Mouse (Mus musculus) embryo, embryonic 9.5 days (tissue): ENCODE data around the gene Rasal2.
"Not testable (repeated sequence)": the region's sequence is repeated elsewhere in the genome, so short reads cannot be mapped to it uniquely, and the experiment has no call there.

Source experiments
- DNase-seq: peaks from one replicate; pipeline ENCODE4 v3.0.0-alpha.2; 2017; ENCODE audit errors: extremely low spot score

The Rasal2 gene

DNA sequence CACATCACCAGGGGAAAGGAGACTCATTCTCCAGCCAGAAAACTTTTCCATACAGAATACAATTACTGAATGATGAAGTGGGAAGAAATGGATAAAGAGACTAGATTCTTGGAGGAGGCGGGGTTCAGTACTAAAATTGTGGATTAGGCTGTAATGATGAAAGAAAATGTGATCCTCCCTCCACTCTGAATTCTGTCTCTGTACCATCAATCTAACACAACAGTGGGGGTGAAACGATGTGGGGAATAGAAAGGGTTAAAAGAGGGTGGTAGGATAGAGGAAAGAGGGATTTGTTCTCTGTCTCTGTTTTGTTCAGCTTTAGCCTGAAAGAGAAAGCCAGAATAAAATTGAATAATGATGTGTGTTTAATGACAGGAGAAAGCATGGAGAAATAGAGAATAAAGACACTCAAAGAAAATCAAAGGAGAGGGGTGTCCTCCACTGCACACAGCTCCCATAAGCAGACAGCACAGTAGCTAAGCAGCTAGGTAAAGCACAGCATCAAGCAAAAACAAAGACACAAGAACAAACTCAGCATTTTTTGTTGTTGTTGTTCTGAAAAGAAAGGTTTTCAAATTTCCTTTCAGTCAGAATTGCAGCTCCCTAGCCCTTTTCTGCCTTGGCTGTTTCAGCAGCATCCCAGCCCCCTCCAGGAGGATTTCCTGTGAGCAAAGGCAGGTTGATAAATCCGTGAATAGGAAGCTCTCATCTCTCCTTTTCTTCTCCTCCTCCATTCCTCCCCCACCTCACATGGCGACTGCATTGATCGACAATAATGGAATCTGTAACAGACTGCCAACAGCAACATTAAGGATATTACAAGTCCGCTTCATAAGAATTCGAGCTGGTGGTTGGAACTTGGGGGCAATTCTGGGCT lies 168.6 kb downstream of the Rasal2 start:
- no peak for DNase-seq

DNA sequence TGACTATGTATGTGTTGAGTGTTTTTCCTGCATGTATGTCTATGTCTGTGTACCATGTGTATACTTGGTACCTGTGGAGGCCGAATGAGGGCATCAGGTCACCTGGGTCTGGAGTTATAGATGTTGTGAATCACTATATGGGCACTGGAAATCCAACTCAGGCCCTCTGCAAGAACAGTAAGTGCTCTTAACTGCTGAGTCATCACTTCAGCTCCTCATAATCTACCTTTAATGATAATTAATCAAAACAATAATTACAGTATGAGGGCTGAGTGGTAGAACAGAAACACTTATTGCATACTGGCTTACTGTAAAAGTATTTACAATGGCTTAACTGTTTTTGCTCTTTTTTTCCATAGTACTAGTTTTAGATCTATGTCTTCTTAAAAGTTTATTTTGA lies 172.7 kb downstream of the Rasal2 start:
- no peak for DNase-seq

DNA sequence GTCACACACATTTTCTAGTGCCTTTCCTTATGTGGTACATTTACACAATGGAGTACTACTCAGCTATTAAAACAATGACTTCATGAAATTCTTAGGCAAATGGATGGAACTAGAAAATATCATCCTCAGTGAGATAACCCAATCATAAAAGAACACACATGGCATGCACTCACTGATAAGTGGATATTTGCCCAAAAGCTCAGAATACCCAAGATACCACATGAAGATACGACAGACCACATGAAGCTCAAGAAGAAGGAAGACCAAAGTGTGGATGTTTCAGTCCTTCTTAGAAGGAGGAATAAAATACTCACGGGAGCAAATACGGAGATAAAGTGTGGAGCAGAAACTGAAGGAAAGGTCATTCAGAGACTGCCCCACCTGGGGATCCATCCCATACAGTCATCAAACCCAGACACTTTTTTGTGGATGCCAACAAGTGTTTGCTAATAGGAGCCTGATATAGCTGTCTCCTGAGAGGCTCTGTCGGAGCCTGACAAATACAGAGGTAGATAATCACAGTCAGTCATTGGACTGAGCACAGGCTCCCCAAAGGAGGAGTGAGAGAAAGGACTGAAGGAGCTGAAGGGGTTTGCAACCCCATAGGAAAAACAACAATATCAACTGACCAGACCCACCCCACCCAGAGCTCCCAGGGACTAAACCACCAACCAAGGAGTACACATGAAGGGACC lies 175.6 kb downstream of the Rasal2 start:
- not testable (repeated sequence) for DNase-seq

DNA sequence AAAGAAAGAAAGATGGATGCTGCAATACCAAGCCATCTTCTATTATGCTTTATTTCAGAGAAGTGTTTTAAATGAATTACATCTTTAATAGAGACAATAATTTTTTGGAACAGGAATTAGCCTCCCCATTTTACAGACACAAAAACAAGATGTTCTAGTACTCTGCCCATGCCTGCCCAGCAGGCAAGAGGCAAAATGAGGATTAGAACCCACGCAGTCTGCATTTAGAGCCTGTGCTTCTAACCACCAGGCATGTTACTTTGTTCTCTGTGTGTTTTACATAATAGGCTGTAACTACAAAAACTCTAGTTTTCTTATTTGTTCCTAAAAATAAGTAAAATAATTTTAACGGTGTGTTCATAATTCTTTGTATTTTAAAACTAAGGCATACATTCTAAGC lies 178.9 kb downstream of the Rasal2 start:
- DNase-seq, result no peak

DNA sequence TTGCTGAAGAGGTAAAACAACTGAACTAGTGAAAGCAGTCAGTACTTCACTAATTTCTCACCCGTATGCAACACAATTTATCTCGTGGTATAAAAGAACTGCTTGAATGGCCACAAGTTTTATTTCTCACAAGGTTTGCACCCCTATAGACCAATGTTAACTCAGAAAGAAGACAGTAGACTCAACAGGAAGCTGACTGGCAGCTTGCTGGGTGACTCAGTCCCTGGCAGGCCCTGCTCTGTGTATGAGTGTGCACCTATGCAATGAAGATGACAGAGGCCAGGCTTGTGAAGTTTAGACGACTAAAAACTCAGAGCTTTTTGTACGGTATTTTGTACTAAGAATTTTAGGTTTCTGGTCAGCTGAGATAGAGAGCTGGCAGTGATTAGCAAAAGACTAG lies 180.0 kb downstream of the Rasal2 start:
- no peak for DNase-seq

DNA sequence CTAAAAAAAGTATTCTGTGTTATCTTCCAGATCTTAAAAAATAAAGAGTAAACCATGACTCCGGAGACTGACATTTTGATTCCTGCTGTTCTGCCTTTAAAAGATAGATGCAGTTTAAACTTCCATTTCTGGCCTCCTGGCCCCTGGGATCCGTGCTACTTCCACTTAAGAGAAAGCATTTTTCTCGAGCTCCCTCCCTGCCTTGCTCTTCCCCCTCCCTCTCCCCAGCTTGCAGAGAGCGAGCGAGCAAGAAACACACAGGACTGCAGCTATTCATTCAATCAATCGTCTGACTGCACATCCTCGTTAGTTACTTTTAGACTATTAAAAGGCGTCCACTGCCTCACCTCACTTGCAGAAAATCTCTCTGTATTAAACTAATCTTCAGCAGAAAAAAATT lies 181.4 kb downstream of the Rasal2 start:
- peak; percentile 25 for DNase-seq

DNA sequence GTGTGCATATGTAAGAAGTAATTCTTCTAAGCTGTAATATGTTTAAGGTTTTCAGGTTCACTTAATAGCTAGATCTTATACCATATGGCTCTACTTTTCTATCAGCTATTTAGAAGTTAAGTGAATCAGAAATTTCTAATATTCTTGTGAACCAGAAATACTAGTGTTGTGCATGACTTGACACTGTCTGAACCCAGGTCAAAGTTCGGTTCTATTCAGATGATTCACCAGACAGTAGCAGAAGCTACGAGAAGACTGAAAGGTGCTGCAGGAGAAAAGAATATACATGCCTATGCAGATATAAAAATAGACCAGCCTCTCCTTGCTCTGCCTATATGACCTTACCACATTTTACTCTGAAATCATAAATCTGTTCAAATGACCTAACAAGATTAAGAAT lies 182.0 kb downstream of the Rasal2 start:
- DNase-seq, result no peak

DNA sequence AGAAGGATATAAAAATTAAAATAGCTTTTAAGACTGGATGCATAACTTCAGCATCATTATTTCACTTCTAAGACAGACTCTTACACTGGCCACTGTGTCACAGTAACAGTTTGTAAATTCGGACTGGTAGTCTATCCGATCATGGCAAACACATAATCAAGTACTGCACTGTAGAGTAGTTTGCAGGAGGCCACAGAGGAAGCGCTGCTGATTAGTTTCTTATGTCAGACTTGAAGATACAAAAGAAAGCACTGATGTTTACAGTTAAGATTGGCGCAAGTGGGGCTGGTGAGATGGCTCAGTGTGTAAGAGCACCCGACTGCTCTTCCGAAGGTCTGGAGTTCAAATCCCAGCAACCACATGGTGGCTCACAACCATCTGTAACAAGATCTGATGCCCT lies 187.4 kb downstream of the Rasal2 start:
- no peak for DNase-seq

DNA sequence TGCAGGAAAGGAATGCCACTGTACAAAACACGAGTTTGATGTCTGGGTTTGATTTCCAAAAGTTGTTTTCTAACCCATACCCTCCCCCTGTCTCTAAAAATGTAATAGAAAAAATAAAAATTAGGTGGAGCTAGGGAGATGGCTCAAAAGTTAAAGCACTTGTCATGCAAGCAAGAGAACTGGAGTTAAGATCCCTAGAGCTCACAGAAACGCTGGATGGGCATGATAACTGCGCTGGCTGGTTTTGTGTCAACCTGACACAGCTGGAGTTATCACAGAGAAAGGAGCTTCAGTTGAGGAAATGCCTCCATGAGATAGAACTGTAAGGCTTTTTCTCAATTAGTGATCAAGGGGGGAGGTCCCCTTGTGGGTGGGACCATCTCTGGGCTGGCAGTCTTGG lies 191.5 kb downstream of the Rasal2 start:
- no peak for DNase-seq

DNA sequence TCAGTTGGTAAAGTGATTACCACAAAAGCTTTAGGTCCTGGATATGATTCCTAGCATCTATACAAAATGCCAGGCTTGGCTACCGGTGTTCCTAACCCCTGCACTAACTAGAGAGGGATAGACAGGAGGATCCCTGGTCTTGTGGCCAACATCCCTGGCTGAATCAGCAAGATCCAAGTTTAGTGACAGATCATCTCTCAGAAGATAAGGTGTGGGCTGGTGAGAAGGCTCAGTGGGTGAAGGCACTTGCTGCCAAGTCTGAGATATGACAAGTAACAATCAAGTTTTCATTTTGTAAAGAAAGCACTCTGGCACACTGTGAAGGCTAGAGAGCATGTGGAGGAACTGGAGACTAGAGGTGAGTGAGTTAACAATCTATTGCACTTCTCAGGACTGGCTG lies 191.9 kb downstream of the Rasal2 start:
- DNase-seq, result no peak

DNA sequence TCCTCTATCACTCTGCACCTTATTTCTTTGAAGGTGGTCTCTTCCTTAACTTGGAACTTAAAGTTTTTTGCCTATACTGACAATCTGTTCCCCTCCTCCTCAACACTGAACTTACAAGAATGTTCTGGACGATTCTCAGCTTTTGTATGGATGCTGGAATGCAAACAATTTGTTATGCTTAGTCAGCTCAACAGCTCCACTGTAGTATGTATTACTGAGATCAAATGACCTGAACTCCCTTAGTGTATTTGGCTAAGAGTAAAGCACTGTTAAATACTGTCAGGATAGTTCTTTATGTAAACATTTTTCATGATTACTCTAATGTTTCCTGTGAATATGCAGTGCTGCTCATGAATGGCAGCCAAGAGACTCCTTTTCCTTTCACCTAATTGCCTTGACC lies 203.6 kb downstream of the Rasal2 start:
- DNase-seq, result no peak

DNA sequence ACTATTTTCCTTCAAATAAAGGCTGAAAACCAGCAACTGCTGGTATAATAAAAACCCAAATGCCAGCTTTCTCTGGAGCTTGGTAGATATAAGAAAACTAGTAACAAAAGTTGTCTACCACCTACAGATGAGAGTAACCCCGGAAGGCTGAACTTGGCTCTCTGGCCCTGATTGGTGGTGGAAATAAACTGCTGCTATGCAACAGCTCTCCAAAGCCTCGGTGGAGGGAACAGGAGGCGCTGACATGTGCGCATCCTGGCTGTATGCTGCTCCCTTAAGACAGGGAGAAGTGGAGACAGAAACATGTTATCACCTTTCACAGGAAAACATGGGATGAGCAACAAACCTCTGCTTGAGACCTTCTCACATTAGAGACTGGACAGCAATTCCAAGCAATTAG lies 206.7 kb downstream of the Rasal2 start:
- no peak for DNase-seq

DNA sequence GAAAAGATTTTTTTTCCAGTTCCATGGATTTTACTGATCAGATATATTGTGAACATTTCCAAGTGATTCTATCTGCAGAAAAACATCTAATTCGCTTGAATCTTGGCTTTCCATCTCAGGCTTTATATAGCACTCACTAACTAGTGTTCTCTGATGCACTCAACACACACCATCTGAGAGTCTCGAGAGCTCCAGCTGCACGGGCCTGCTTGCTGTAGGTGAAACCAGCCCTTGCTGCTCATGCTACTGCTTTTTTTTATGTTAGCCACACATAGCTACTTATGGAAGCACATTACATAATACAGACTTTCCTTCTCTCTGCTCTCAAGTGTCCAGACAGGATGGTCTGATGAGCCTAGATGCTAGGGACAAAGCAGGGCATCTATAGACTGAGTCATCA lies 229.4 kb downstream of the Rasal2 start:
- DNase-seq, result no peak

DNA sequence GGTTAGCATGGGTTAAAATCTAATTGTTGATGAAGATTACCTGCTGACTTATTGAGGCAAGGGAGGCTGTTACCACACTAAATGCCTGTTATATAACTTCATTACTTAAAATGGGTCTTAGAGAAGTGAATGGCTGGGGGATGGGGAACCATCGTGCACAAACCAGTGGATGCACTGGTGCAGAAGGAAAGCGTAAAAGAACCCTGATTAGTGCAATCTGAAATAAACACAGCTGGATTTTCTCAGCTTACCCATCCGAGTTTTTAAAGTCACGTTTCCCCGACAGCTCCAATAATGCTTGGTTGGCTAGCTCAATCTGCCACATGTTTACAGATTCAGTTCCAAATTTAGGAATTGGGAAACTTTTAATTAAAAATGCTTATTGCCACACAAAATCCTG lies 230.0 kb downstream of the Rasal2 start:
- DNase-seq, result no peak

DNA sequence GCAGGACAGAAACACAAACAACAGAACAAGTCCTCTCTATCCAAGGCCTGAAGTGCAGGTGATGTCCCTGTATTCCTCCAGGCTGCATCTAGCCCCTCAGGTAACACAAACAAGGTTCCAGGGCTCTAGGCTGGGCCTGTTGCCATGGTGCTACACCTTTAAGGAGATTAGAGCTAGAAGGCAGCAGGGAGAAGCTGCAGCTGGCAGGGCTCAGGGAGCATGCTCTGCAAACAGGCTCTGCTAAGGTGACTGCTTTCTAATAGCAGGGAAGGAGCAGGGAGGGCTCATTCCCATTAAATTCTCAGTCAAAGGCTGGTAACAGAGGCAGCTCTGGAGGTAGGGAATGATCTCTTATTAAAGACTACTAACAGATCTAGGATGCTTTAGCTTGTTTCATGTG lies 231.3 kb downstream of the Rasal2 start:
- no peak for DNase-seq

DNA sequence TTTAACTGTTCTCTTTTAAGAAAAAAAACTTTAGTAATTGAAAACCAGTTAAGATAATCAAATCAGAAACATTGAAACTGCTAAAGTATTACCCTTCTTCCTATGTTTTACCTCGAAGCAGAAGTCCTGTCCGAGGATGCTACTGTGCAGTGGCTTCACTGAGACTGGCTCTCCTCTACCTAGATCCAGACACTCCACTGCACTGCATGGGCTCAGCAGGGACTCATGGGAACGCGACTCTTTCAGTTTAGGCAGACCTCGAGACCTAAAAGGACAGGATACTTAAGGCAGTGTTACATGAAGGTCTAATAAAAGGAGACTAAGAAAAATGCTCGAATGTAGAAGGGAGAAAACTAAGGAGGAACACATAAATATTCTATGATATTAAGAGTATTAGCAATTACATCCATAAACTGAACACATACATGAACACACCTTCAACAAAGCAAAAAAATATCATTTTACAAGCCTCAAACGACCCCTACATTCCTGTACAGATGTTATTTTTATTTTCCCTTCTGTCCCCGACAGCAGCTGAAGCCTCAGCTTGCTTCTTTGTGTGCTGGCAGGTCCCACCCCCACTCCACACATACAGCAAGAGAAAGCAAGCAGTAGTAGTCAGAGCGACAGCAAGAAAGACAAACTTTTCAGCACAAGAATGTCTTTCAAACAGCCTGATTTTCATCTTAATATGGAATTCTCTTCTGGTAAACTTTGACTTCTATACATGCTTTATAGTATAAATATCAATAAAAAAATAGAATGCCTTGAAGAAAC lies 233.2 kb downstream of the Rasal2 start:
- DNase-seq, result no peak

DNA sequence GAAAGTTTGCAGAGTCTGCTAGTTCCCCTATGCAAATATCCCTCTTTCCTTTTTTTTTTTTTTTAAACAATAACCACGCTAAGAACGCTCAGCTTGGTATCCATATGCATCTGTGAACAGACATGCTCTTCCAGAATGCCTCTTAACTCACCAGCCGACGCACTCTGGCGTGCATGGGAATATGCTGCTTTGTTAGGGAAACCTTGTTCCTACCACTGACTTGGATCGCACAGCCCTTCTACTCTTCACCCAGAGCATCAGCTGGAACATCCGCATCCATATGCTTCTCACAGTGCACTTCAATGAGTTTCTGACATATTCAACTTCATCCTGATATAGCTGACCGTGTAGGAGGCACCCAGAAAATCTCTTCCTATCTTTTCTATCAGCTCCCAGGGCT lies 243.1 kb downstream of the Rasal2 start:
- no peak for DNase-seq

DNA sequence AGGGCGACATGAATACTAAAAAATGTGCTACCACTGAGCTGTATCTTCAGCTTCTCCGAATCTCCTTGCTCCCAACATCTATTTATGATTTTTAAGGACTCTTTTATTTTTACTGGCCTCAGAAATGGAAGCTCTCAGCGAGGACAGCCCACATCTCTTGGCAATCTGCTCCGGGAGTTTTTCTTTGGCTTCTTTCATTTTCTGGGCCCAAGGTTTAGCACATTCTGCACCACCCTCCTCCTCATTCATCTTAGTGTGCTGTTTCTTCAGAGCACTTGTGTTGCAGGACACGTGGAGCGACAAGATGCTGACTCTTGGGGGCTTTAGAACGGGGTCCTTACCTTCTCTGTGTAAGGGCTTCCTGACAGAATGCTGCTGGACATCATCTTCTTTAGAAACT lies 243.5 kb downstream of the Rasal2 start:
- DNase-seq, result no peak

DNA sequence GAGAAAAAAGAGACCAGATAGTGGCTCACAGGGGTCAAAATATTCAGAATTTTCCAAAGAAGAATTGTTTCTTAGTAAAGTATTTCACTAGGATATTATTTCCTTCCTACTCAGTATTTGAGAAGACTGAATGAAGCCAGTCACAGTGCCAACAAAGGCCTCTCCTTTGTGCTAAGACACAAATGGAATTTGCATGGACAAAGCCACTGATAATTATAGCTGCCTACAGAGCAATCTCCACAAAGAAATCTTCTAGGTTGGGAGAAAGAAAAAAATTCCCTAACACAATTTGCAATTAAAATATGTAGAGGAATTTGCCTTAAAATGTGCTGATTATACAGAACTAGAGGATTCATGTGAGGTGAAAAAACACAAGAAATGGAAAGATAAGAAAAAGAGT lies 258.6 kb downstream of the Rasal2 start:
- DNase-seq, result no peak

DNA sequence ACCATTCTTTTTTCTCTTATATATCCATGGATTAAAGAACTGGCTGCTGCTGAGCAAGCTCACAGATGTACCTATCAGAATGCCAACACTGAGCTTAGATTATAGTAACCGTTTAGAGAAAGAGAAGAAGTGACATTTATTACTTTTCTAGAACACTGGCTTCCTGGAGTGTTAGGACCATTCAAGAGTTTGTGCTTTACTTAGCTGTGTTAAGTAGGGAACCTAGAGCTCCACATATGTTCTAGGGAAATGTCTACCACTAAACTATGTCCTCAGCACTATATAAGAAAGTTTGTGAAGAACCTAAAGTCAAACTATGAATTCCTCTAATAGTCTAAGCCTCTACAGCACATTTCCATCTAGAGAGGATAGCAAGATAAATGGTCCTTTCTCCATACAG lies 262.3 kb downstream of the Rasal2 start:
- no peak for DNase-seq

DNA sequence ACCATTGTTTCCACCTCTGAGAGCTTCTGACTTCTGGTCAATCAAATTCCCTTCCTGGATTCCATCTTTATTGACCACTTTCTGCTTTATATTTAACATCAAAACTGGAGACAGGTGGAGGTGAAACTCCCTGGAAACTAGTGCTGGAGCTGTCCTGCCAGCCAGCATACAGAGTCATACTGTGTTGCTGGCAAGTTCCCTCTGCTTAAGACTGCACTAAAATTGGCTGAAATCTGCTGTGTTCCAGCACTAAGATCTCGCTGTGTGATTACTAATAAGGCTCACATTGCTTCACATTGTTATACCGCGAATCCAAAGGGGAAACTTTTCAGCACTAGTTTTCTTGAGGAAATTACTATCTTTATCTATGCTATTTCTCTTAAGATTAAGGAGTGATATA lies 267.8 kb downstream of the Rasal2 start:
- DNase-seq, result no peak

DNA sequence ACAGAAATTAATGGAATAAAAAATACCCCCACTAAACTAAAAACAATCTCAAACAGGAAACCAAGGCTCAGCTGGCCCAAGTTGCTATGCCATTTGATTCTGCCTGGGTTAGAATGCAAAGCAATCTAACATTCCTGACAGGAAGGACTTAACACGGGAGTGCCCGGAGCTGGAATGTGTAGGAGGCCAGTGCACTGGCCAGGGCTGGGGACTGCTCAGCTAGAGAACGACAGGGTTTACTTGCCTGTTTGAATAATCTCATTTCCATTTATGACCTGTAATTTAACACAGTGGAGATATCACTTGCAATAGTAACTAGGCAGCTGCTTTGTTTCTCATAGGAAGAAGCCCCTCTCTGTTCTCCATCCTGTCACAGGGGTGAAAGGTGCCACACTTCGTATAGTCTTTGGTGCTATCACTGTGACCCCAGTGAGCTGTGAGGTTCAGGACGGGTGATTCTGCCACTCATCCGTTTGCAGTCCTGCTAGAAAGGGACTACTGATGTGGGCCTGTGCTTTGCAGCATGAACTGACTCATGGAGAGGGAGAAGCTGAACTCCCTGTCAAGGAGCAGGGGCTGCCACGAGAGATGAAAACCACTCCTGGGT lies 269.0 kb downstream of the Rasal2 start:
- peak; percentile 1 for DNase-seq
